Mouse (Mus musculus) urinary bladder, adult 18-20 months (tissue): ENCODE results near the gene Fkbpl.
A peak's percentile ranks its signal among the peaks of the same experiment; 100 is the strongest.

Experiments used
- DNase-seq, 2 experiments: peaks; one replicate each; pipeline ENCODE4 v3.0.0; 2022; ENCODE audit warnings: low spot score in 2 of 2, mixed read lengths in 2 of 2

Fkbpl gene

DNA sequence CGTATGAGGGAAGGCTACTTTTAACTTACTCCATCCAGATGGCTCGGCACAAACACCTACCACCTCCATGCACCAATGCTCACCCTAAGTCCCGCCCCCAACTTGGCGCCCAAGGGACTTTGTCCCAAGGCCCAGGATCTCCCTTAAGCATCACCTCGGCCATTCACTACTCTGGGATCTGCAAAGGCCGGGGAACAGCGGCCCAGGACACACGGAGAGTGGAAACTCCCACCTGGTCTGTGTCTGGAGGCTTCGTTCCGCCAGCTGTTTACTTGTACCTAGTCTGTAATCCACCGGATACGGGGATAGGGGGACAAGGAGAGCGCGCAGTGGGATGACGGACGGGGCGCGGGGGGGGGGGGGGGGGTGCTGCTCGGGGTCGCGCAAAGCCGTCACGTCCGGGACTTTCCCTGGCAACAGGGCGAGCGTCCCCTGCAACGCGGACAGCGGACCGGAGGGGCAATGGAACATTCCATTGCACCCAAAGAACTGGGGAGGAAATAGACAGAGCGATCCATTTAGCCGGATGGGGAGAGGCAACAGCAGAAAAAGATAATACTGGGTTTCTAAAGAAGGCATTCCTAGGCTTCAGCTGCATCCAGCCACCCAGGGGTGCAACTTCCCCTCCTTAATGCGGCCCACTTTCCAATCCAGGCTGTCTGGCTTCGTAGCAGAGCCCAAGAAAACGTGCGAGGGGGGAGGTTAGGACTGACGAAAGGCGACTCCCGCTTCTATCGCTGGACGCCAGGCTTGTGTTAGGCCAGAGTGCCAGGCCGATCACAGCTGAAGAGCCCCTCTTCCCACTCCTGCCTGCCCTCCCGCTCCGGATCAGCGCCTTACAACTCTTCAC, 17.2 kb upstream of the Fkbpl start:
- peak; percentile 74 to 80 for DNase-seq

DNA sequence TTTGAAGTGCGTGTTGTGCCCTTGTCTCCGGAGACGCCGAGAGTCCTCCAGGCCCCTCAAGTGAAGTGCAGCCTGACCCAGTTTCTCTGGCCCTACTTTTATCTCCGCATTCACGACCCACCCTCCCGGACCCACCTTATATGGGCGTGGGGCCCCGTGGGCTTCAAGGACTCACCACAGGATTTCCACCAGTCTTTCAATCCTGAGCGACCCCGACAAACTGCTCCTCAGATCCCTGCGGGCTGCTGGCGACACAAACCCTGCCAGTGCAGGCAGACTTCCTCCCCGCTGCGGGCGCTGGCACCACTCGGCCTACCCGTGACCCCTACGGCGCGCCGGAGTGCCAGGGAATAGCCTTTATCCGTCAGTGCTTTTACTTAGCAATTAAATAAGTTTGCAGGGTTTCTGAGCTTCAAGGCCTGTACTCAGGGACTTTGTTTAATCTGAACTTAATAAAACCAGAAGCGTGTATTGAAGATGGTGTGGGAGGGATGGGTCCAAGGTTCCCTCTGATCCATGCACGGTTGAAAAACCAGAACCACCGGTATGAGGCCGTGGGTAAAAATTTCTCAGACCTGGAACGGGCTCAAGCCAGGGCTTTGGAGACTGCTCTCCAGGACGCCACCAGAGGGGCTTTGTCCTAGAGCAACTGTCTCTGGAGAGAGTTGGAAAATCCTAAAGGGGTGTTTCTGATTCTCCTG, 16.5 kb upstream of the Fkbpl start, which contains the start of gene Ppt2:
Gene Ppt2, minus strand, starts transcription at position 568 of the 701 bp plus-strand sequence.
- no peak for DNase-seq

- no peak for DNase-seq
Observed at GRCm38 (mm10) chr17:34628644-34628967, 16.0 kb upstream of the Fkbpl start.

DNA sequence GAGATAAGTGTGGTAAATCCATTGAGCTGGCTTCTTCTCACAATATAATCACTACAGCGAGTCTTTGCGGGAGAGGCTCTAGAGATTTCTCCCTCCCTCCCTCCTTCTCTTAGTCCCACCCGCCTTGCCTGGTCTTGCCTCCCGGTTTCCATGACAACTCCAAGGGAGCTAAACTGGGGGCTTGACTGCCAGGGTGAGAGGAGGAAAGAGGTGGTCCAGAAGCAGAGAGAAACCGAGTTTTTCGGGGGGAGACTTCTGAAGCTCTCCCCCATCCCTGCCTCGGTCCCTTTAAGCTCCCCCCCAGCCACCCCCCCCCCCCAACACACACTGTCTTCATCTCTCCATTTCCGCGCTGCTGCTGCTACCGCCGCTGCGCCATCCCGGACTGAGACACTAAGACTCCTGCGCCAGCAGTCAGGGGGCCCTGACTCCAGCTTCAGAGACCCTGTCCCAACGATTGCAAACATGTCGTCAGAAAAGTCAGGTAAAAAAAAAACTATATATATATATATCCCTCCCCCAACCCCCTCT, 15.3 kb upstream of the Fkbpl start, which contains the start of gene Prrt1:
Gene Prrt1, plus strand, starts transcription at position 313 of the 531 bp plus-strand sequence.
- DNase-seq = no peak

DNA sequence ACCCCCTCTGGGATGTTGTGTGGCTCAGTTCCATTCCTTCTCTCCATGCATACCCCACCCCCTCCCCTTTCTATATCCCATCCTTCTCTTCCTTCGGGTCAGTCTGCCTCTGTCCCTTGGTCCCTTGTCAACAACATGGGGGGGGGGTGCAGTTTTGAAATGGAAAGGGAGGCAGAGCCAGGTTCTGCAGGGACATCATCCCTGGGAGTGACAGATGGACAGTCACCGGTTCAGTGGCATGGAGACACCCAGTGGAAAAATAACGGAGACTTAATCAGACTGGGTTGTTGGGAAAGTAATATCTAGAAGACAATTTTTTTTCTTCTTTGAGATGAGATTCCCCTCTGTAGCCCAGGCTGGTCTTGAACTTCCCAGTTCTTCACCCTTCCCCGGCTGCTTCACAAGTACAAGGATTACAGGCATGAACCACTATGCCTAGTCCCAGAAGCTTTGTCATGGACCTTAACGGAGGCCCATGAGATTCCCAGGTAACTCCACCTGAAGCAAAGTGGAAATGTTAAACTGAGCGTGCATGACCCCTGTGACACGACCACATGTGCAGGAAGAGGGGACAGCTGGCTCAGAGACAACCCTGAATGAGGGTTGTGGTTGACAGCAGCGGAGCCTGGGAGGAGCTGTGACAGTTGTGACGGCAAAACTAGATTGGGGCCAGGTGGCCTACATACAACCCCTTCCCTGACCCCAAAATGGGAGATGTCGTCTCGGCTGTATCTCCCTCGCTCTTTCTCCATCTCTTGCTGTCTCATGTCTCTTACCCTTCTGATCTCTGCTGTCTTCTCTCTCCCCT, 14.6 kb upstream of the Fkbpl start:
- DNase-seq = no peak

- no peak for DNase-seq
Observed at GRCm38 (mm10) chr17:34630761-34631301, 13.7 kb upstream of the Fkbpl start.

- no peak for DNase-seq
Observed at GRCm38 (mm10) chr17:34631647-34632046, 12.9 kb upstream of the Fkbpl start.

DNA sequence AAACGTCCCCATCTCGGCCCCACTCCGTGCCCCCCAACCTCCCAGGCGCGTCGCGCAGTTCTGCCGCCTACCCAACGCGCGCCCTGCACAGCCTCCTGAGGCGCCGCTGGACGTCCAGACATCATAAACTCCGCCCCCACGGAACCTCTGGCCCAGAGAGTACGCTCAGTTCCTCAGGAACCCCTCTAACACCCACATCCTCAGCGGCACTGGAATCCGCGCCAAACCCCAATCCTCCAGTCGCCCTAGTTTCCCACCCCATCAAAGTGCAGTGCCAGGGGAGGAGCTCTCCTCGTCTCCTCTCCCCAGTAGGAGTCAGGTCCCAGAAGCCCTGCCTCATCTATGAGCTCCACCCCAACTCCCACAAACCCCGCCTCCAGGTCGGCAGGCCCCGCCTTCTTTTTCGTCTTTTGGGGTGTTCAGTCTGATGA, 12.3 kb upstream of the Fkbpl start:
- peak; percentile 79 to 82 for DNase-seq

DNA sequence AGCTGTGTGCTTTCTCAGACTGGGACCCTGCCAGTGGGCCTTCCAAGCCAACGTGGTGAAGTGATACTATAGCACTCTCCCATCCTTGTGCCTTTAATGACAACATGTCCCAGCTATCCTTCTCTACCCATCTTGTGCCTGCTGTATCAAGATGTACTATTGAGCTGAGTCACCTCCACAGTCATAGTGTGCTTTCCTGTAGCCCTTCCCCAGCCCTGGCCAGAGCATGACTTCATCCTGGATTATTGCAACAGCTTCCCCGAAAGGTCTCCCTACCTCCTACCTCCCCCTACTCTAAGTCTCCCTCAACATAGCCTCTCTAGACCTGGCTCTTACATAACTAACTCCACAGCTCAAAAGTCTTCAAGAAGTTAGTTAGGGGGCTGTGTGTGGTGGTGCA, 8.9 kb upstream of the Fkbpl start:
- DNase-seq = no peak

GRCm38 (mm10) chr17:34637459-34637858, 7.1 kb upstream of the Fkbpl start:
- no peak for DNase-seq

GRCm38 (mm10) chr17:34639461-34640255, 4.9 kb upstream of the Fkbpl start:
- no peak for DNase-seq

DNA sequence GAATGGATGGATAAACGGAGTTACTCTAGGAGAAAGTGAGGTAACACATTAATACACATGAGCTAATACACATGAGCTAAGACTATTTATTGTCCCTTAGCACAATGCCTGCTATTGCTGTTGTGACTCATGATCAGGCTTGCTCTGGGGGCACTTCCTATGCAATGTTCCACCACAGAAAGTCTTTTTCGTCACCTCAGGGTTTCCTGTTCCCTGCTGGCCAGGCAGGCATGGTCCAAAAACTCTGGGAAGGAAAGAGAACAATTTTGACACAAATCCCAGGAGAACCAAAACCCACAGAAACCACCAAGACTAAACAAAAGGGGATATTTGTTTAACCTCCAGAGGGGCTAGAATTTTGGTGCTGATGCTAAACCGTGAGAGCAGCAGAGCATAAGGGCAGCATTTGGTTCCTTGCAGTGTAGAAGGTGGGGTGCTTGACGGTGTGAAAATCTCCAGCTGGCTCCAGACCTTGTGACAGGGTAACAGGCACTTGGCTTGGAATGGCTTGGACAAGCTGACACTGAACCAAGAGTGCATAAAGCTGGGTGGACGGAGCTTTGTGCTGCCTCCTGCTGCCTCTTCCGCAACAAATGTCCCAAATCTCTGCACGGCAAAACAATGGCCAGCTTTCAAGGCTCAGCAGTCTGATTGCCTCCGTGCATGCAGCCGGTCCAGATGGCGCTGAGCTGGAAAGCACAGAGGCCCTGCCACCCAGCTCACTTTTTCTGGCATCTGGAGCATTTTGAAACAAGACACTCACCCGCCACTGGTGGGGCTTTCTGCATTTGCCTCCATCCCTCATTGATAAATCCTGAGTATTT, 3.6 kb upstream of the Fkbpl start:
- no peak for DNase-seq

DNA sequence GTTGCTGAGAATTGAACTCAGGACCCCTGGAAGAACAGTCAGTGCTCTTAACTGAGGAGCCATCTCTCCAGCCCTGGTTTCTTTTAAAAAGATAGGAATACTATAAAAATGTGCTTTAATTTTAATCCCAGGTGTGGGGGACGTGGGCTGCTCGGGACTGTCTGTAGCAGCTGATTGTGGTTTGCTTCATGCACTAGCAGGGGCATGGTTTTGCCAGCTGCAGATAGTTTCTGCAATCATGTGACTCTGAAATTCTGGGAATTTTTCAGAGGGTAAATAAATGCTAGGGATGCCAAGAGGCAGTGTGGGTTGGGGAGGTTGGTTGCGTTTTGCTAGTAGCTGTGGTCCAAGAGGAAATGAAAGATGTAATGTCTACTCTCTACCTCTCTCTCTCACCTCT, 2.6 kb upstream of the Fkbpl start:
- DNase-seq = no peak

GRCm38 (mm10) chr17:34643379-34643778, 1.2 kb upstream of the Fkbpl start:
- no peak for DNase-seq

DNA sequence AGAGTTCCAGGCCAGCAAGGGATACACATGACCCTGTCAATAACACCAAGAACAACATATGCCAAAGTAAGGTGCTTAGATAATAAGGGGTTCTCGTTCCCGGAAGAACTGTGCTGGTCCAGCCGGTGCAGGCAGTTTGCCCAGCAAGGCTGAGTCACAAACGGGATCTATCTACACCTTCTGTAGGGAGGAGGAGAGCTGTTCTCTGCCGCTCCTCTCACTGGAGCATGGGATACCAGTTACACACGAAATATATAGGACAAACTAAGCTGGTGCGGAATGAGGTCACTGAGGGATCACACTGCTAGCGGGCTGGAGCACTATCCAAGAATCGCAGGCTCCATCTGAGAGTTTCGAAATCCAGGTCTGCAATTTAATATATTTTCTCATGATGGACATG, 620 bp upstream of the Fkbpl start:
- DNase-seq = no peak

GRCm38 (mm10) chr17:34645256-34645829, 779 bp downstream of the Fkbpl start:
- no peak for DNase-seq

DNA sequence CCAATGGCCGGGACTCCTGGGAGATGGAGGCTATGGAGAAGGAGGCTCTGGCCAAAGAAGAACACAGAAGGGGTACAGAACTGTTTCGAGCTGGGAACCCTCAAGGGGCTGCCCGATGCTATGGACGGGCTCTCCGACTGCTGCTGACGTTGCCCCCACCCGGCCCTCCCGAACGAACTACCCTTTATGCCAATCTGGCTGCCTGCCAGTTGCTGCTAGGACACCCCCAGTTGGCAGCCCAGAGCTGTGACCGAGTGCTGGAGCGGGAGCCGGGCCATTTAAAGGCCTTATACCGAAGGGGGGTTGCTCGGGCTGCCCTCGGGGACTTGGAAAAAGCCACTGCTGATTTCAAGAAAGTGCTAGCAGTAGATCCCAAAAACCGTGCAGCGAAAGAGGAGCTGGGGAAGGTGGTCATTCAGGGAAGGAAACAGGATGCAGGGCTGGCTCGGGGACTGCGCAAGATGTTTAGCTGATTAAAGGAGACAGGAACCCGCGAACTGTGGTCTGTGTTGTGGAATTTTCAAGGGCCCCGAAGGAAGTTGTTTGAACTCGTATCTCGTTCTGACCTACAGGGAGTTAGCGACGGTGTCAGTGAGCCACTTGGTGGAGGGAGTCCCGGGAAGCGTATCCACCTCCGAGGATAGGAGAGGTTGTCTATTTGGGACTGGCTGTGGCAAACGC, 1.4 kb downstream of the Fkbpl start:
- no peak for DNase-seq

- DNase-seq = peak; percentile 71 to 96
Observed at GRCm38 (mm10) chr17:34646906-34647787, 2.6 kb downstream of the Fkbpl start, which contains the start of gene Atf6b. Gene Atf6b, plus strand, starts transcription at chr17:34647146.
